Mouse (Mus musculus) heart, postnatal 0 days (tissue): ENCODE measurements around the gene Ryr2.

Source experiments
- CTCF ChIP-seq: IDR thresholded peaks from 2 replicates; pipeline ENCODE4 v1.5.1; 2016; ENCODE audit warnings: antibody characterized with exemption, control low read depth, low read depth
- EP300 ChIP-seq: IDR thresholded peaks from 2 replicates; pipeline ENCODE4 v1.6.1; 2016; ENCODE audit warnings: antibody characterized with exemption, low read depth

DNA sequence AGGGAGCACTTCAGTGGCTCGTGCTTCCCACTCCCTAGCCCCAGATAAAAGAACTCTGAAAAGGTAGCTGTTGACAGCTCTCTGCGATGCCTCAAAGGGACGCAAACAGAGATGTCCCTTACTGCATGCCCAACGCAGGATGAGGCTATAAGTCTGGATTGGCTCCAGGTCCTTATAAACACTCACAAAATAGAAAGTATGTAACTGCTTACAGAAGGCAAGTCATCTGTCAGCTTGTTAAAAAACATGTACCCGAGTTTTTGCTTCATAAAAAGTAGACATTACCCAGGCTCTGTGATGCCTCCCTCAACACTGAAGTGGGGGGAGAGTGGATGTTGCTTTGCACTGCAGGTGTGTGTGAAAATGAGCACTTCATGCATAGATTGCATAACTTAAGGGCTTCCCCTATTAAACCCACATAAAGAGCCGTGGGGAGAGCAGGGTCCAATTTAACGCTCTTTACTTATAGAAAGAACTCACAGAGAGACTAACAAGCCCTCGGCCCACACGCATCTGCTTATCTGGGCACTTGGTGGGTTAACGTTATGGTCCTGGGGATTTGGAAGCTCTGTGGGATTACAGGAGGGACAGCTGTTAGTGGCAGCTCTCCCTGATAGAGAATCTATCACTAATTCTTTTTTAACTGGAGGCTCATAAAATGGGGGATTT lies 23.2 kb downstream of the Ryr2 start:
- TF ChIP-seq CTCF = no peak
- TF ChIP-seq EP300 = no peak
